Mouse (Mus musculus): ENCODE measurements at regions not wholly inside any gene's neighbourhood (a gene's known extent, or its start where the extent isn't known, plus 50 kb on each side); places are given as distances from the start of the nearest gene placed in this dataset.

DNA sequence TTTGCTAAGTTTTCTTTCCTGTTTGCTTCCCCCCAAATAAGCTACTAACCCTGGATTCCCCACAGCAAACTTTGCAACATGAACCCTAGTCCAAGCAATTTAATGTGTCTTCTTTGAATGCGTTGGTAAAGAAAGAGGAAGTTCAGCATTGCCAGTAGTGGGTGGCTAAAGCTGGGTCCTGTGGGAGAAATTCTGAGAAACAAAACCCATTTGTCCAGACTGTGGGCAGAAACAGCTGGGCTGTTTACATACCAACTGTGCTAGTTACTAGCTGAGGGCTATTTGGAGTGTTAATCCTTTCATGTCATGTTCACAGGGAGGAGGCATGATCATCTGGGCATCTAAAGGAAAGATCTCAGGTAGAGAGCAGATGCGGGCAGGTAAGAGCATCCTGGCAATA, 51.8 kb upstream of the 1190002N15Rik start:
- DNase-seq (ENCODE audit: low spot score): no peak

- DNase-seq (ENCODE audit: low spot score): no peak
Observed at GRCm38 (mm10) chr9:94604993-94605392, 64.7 kb upstream of the Slc9a9 start.

DNA sequence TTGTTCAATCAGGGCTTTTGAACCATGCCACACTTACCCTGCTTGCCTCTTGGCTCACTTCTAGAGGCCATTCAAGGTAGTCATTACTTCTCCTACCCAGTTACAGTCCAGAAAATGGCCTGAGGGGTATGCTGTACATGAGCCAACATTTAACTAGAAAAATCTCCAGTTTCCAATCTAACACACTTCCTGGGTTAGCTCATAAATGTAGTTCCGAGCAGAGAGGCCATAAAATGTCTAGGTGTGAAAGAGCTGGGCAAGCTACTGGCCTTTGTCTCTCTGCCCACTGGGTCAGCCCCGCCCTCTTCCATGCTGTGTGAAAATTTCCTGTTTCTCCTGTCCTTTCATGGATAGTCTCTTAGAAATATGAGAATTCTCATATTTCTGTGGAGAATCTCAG, 63.3 kb upstream of the Slc9a9 start:
- DNase-seq (ENCODE audit: low spot score): no peak

GRCm38 (mm10) chr9:94607011-94607749, 62.5 kb upstream of the Slc9a9 start:
- DNase-seq (ENCODE audit: low spot score): no peak

DNA sequence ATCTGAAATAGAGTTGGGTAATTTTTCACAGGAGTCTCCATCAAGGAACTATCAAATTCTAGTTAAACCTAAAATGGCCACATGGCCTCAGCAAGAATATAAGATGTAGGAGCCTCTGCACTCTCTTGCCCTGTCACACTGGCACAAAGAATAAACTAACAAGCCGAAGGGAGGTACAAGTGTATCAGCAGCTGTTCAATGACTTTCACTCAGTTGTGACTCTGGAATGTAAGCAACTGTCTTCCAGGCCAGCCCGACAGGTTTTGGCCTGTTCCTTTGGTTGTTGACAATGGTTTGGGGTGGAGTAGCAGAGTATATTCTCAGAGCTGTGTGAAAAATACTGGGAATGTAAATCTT, 62.0 kb upstream of the Slc9a9 start:
- no peak for DNase-seq (ENCODE audit: low spot score)

DNA sequence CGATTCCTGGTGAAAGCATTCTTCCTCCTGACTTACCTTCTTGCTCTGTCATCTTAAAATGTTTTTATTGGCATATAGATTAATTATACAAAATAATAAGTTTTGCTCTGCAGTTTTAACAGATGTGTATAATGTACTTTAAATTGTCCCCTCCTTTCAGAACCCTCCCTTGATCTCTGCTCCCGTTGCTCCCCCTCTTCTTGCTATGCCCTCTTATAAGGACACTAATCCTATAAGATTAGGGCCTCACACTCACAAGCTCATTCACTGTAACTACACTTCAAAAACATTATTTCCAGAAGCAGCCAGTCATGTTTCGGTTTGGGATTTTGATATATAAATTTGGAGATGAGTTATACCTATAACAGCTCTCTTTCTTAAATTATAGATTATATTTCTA, 59.6 kb upstream of the Slc9a9 start:
- no peak for DNase-seq (ENCODE audit: low spot score)

DNA sequence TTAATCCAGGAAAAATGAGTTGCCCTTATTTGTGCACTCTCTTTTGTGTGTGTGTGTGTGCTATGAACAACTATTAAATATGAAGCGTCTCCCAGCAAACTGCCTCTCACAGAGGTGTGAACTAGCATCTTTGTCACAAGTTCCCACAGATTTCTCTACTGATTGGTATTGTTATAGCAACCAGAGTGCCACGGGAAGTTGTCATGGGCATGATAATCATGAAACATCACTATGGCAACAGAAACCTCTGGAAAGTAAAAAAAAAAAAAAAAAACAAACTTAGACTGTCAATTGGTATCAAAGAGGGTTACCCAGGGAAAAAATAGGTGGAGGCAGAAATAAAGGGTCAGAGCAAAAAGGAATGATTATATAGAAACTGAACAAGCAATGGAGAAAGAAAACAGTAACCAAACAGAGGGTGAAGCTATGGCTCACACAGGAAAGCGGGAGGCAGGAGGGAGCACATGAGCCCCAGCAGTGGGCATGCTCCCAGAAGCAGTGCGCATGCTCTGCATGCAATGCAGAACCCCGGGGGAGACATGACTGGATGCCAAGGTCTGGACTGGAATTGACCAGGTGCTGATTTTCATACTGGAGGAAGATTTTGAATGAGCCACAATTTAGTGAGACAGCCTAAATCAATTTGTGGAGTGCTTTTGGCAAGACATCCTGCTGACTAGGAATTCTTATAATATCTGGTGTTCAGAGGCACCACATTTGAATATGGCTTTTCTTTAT, 58.9 kb upstream of the Slc9a9 start:
- no peak for DNase-seq (ENCODE audit: low spot score)

- DNase-seq (ENCODE audit: low spot score): peak; percentile 74
Observed at GRCm38 (mm10) chr9:94613891-94614671, 55.6 kb upstream of the Slc9a9 start.

DNA sequence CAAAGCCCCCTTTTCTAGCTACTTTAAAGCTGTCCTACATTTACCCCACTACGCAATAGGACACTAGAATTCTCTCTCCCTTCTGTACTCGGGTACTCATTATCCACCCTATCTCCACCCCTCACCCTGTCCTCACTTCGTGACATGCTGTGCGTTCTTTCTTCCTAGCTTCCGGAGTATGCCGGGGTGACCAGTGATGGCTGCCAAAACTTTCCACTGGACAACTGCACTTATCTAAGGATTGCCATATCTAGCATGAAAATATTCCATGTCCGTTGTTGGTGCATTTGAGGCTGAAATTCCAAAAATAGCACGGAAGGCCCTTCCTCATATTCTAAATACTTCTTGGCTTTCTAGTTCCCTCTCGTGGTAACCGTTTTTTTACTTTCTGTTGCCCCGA, 54.5 kb upstream of the Slc9a9 start:
- DNase-seq (ENCODE audit: low spot score): no peak

GRCm38 (mm10) chr9:94618079-94618786, 51.5 kb upstream of the Slc9a9 start:
- DNase-seq (ENCODE audit: low spot score): no peak
